Mouse (Mus musculus) left cerebral cortex, postnatal 4 days (tissue): Measurements from ENCODE around the gene Slc5a6. TPM values are rescaled to one million over a fixed set of nuclear protein-coding genes. Genes with fewer than 3 reads are reported as not detected.
"Not testable (repeated sequence)": the region's sequence is repeated elsewhere in the genome, so short reads cannot be mapped to it uniquely, and the experiment has no call there.

Source experiments
- DNase-seq: peaks from one replicate; pipeline ENCODE4 v3.0.0-alpha.2; 2022
- intact Hi-C: fragments of 180-260 bp; cut with DNase I; formaldehyde crosslinking; loops from one replicate; pipeline ENCODE4 v1.15.1; 2025
- total RNA-seq, 2 experiments: library from RNA; stranded (reverse); gene quantifications; 2 replicates each; pipeline ENCODE4 v1.2.3; 2021

Slc5a6 gene
- total RNA-seq, 2 experiments from 2014 or later: 17.6 to 23.5 TPM

DNA sequence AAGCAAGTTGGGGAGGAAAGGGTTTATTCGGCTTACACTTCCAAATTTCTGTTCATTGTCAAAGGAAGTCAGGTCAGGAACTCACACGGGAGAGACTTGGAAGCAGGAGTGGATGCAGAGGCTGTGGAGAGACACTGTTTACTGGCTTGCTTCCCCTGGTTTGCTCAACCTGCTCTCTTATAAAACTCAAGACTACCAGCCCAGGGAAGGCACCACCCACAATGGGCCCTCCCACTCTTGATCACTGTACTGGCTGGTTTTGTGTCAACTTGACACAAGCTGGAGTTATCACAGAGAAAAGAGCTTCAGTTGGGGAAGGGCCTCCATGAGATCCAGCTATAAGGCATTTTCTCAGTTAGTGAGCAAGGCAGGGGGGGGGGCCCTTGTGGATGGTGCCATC is 22.3 kb upstream of the Slc5a6 start:
- no peak for DNase-seq
- intact Hi-C loops: no loop called here

DNA sequence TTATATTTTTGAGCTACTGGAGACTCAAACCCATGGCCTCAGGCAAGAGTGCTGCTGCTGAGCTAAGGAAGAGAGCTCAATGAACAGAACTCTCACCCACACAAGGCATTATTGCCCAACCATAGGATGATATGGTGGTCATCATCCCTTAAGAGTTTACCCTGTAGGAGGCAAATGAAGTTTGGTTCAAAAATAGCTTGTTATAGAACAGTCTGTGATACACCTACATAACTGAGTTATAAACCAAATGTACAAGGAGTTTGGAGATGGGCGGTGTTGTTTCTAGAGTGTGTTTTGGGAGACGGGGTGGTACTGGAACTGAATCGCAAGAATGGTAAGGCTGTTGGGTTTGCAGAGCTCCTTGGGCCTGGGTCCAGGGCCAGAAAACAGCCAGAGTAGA is 21.1 kb upstream of the Slc5a6 start:
- no peak for DNase-seq
- intact Hi-C loops: no loop called here

DNA sequence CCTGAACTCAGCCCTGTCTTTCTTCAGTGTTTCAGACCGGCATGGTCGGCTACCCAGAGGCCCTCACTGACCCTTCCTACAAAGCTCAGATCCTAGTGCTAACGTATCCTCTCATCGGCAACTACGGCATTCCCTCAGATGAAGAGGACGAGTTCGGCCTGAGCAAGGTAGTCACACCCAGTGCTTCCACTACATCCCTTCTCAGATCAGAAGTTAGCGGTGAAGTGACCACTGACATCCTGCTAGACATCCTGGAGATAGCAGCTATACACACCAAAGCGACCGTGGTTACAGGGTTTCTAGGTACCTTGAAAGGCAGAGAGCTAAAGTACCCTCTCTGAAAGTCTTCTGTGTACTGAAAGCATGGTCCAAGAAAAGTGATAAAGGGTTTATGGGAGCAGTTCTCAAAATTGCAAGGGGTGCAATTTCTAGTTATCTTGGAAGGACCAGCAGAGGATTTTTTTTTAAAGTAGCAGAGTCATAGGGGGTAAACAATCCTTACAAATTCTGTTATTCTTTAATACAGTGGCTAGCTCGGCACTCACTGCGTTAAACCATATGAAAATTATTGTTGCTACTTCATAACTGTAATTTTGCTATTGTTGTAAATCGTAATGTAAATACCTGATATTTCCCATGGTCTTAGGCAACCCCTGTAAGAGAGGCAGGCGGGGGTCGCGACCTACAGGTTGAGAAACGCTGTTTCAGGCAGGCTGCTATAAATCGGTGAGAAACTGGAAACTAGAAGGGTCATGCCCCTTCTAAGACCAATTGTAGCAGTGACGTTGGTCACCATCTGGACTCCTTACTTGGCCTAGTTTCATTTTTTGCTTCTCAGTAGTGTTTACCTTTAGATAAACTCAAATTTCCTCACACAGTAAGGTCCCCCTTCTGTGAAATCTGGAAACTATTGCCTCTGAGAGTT is 6.8 kb upstream of the Slc5a6 start:
- intact Hi-C loops: no loop called here
- no peak for DNase-seq

DNA sequence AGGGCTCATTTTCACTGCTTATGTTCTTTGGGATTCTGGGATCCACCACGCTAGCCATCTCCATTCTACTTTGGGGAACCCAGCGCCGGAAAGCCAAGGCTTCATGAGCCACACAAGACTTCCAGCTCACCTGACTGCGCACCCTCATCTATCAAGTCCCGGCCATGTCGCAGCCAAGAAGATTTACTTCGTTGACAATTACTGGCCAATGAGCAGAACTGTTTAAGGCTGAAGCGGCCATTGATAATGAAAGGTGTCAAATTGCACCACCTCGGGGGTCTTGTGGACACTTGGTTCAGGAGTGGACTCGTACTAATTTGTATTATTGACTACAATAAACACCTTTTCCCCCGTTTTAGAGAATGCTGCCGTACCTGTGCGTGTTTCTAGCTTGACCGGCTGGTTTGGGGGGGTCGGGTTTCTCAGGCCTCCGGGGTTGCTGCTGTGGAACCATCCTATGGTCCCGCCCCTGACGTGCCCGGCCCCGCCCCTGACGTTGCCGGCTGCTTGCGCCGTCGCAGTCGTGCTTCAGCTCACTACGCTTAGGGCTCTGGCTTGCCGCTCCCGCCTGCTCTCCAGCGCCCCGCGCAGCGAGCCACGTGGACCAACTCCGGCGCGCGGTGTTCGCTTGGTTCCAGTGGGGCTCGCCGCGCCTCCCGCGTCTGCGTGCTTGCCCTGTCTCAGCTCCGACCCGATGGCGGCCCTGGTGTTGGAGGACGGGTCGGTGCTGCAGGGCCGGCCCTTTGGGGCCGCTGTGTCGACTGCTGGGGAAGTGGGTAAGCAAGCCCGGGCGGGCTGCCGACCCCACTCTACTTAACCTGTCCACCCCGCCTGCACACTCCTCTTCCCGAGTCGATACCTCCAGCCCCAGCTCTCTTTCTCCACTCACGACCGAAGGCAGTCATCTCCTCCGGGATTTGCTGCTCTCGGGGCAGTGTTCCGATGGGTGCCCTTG is 5.8 kb upstream of the Slc5a6 start, which contains the start of gene Cad:
TSS of gene Cad (plus strand) at position 520 of the 955 bp plus-strand sequence.
- intact Hi-C loops: no loop called here

DNA sequence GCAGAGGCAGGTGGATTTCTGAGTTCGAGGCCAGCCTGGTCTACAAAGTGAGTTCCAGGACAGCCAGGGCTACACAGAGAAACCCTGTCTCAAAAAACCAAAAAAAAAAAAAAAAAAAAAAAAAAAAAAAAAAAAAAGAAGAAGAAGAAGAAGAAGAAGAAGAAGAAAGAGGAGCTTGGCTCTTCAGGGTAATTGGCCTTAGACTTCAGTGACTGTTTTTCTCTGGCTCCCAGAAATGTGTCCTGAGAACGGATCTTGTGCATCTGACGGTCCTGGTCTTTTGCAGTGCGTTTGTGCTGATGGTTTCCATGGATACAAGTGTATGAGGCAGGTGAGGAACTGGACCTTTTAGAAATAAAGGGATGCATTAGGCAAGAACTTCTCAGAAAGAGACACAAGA is 5.0 kb upstream of the Slc5a6 start:
- DNase-seq, intact Hi-C loops: not testable (repeated sequence)

More for the DNA sequence above, 5.8 kb upstream of the Slc5a6 start, which contains the start of gene Cad:
- DNase-seq: peak; percentile 95

DNA sequence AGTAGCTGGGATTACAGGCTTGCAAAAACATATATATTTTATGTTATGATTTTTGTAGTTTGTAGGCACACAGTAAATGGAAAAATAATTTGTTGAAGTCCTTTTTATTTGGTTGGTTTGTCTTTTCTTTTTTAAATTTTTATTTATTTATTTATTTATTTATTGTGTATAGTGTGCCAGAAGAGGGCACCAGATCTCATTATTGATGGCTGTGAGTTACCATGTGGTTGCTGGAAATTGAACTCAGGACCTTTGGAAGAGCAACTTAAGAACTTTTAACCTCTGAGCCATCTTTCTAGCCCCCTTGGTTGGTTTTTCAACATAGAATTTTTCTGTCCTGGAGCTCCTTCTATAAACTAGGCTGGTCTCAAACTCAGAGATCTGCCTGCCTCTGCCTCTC is 1.7 kb upstream of the Slc5a6 start:
- no peak for DNase-seq
- intact Hi-C loops: no loop called here

DNA sequence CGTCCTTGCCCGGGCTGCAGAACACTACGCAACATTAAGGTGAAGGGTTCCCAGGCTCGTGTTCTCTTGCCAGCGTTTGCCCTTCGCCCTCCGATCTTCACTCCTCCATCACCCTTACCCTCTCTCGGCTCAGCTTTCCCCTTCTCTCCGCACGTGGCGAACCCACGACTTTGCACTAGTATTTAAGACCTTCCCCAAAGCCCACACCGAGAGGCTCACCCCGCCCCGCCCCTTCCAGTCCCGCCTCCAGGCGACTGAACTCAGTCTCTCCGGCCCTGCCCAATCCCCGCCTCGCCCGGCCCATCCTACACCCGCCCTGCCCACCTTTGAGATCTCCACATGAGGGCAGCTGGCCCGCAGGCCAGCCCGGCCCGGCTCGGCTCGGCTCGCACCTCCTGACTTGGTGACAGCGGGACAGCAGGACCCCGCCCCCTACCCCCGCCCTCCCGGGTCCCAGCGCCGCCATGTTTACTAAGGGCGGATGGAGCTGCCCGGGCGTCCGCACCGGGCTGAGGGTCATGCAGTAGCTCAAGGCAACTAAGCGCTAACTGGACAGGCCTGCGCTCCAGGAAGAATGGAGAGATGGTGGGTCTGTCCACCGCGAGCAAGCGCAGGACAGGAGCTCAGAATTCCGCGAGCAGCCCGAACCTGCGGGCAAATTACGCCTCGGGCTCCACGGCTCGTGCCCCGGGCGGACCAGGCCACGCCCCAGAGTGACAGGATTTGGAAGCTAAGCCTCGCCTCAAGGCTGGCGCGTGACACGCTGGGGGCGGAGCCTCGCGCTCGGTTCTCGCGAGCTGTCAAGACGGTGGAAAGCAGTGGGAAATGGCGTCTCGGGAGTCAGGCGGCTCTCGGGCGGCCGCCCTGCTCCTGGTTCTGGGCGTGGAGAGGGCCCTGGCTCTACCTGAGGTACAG is 619 bp downstream of the Slc5a6 start, which contains the start of gene Atraid:
TSS of gene Atraid (plus strand) at position 465 of the 915 bp plus-strand sequence.
- DNase-seq: peak; percentile 99
- intact Hi-C loops: no loop called here

DNA sequence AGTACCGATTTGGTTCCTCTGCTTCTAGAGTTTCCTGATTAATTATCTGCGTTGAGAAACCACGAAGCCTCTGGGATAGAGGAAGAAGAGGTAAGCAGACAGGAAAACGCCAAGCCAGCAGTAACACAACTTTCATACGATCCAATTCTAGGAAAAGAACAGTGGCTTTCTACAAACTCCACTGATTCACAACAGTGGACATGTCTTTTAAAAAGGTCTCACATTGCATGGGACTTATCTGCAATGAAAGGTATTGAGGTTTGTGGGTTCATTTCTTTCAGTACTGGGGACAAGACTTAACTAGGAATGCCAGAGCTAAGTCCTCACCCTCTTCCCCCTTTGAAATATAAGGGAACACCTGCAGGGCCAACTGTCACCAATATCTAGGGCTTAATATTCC is 1.6 kb downstream of the Slc5a6 start:
- intact Hi-C loops: no loop called here
- no peak for DNase-seq

DNA sequence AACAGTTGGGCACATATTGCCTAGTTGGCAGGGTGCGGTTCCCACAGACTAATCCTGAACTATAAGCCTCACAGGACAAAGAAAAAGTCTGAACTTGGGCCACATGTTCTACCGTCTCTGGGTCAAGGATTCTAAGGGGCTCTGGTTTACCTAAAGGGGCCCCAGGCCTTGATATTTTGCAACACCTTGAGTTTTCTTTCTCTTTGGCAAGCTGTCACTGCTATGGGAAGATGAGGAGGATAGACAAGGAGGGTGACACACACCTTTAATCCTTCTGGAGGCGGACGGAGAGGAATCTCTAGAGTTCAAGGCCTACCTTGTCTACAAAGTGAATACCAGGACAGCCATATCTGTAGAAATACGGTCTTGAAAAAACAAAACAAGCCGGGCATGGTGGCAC is 2.3 kb downstream of the Slc5a6 start:
- intact Hi-C loops: no loop called here
- DNase-seq: no peak

DNA sequence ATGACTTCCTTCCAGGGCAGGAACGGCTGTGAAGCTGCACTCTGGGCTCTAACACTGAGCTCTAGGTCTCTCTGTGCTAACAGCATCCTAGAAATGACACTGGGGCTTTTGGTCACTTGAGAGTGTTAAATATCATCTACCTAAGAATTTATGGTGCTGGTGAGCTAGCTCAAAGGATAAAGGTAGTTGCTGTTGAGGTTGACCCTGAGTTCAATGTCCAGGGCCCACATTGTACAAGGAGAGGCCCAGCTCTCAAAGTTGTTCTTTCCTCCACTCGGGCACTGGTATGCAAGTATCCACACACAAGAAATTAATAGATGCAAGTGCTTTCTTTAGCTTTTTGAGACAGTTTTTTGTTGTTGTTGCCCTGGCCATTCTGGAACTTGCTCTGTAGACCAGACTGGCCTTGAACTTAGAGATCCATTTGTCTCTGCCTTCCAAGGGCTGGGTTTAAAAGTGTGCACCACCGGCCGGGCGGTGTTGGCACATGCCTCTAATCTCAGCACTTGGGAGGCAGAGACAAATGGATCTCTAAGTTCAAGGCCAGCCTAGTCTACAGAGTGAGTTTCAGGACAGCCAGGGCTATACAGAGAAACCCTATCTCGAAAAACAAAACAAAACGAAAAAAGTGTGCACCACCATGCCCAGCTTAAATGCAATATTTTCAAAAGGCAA is 10.4 kb downstream of the Slc5a6 start:
- DNase-seq: no peak
- intact Hi-C loops: no loop called here

DNA sequence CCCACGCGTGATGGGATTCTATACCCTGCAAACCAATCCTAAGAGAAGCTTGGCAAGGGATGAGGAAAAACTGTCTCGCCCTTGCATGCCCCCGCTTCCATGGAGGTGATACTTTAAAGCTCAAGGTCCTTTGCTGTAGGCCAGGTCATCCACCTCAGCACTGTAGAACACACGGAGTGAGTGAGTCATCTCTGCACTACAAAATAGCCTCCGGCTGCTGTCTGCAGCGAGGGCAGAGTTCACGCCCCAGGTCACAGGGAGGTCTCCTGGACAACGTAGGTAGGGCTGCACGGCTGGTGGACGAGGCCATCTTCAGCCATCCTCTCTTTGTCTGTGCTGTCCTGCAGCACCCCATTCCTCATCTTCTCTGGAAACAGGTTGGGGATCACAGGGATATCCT is 12.2 kb downstream of the Slc5a6 start:
- DNase-seq, intact Hi-C loops: not testable (repeated sequence)

DNA sequence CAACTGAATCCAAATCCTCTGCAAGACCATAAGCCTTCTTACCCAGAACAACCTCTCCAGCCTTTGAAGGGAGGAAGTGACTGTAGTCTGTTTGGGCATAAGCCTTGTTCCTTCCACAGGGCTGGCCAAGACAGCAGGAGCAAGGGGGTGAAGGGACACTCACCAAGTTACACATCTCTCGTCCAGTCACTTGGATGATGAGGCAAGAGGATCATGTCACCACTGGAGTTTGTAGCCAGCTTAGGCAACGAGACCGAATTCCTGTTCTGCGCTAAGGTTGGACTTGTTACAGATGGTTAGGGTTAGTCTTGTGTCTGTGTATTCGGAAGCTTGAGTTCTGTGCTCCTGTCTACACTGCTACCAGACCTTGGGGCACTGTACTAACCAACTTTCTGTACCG is 14.1 kb downstream of the Slc5a6 start:
- intact Hi-C loops: no loop called here
- DNase-seq: no peak

DNA sequence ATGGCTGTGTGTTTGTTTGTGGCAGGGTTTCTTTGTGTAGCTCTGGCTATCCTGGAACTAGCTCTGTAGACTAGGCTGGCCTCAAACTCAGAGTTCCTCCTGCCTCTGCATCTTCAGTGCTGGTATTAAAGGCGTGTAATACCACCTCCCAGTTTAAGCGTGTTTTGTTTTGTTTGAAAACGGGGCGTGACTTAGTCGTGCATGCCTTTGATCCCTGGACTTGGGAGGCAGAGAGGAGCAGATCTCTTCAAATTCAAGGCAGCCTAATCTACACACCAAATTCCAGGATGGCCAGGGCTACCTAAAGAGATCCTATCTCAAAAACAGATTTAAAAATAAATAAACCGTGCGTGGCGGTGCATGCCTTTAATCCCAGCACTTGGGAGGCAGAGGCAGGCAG is 17.2 kb downstream of the Slc5a6 start:
- intact Hi-C loops: no loop called here
- DNase-seq: no peak

DNA sequence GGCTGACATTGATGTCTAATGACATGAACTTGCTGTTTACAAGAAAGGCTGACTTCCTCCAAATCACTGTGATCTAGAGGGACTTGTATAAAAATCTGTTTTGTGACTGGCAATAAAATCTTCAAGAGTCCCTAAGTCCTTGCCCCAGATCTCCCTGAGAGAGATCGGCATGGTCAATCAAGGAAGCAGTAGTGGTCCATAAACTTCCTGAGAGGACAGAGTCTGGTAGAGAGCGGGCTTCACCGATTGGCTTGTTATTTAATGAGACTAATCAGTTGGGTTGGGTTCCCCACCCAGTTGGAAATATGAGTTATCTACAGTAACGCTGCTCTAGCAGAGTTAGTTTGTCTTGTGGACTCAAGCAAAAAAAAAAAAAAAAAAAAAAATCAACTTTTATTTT is 17.8 kb downstream of the Slc5a6 start:
- intact Hi-C loops: no loop called here
- no peak for DNase-seq

DNA sequence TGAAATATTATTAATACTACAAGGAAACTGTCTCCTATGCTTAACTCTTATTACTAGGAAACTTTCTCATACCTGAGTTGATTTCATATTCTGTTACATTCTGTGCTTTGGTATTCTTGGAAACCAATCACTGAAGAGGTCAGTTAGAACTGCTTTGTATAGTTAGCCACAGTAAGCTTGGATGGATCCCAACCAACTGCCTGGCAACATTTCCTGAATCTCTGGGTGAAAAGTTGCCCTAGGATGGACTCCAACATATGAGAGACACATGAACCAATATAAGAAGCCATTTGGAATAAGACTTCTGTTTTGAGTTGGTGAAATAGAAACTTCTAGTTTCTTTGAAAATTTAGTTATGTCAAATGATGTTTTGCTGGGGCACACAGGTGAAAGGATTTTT is 24.1 kb downstream of the Slc5a6 start:
- no peak for DNase-seq
- intact Hi-C loops: no loop called here

DNA sequence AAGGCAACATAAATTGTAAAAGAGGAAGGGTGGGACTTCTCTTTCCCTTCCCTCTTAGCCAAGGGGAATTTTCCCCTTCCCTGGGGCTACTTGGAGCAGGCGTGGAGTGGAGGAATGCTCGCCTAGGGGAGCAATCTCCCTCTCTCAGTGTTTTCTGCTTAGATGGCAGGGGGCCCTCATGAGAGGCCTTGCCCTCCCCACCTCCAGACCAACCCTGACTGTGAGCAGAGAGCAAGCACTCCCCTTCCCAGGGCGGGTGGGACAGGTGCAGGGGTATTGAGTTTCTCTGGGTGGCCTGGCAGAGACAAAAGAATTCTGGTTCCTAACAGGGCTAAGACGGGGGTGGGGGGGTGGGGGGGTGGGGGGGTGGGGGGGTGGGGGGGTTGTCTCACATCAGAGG is 25.5 kb downstream of the Slc5a6 start:
- intact Hi-C loops: no loop called here
- no peak for DNase-seq

DNA sequence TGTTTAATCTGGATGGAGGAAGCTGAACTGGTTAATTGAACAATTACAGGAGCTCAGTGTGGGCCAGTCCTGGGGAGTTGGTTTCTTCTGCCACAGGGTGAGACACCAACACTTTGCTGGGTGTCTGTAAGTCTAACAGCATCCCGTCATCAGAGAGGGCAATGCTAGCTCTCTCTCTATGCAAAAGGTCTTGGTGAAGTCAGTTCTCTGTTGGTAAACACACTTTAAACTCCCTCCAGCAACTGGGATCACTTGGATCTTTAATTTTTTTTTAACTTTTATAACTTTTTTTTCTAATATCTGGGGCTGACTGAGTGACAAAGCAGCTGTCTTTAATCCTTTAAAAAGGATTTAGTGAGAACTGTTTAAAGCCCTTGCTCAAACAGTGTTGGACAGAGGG is 26.0 kb downstream of the Slc5a6 start:
- intact Hi-C loops: no loop called here
- DNase-seq: no peak

DNA sequence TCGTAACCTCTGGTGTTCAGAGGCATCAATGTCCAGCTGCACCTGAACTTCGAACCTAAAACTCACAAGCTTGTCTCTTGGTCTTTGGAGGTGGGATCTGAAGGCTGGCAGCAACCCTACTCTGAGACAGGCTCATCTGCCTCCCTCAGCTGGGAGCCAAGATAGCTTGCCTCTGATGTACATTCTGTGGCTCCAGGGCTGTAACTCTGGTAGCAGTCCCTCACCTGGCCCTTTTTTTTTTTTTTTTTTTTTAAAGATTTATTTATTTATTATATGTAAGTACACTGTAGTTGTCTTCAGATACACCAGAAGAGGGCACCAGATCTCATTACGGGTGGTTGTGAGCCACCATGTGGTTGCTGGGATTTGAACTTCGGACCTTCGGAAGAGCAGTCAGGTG is 26.9 kb downstream of the Slc5a6 start:
- intact Hi-C loops, DNase-seq: not testable (repeated sequence)

DNA sequence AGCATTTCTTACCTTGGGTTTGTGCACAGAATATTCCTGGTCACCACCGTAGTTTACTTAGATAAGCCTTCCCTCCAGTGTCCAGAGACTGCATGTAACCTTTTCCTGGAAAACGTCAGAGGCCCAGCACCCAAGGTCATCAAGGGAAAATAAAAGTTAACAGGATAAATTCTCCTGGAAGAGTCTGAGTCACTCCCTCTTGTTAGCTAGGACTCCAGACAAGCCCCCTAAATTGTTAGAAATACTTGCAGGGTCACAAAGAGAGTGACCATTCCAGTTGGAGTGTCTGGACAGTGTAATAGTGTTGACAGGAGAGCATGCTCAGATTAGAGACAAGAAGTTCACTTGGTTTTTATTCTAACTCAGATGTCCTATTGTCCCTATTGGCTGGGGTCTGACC is 32.8 kb downstream of the Slc5a6 start:
- no peak for DNase-seq

DNA sequence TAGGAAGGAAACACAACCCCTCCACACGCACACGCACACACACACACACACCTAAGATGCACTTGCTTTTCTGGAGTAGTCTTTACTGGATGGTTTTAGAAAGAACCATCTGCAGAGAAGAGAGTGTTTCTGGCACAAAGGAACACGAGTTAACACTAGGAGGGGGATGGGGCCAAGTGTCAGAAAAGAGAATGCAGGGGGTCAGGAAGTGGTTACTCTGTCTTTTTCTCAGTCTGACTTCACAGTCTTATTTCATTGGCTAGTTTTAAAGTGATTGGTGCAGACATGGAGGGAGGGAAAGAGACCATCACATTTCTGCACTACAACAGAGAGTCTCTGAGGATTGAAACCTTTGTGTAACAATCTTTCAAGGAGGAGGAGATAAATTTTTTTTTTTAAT is 36.0 kb downstream of the Slc5a6 start:
- intact Hi-C loops: no loop called here
- no peak for DNase-seq

More for the DNA sequence above, 32.8 kb downstream of the Slc5a6 start:
- intact Hi-C loops: no loop called here
